In the genomic region with DNA sequence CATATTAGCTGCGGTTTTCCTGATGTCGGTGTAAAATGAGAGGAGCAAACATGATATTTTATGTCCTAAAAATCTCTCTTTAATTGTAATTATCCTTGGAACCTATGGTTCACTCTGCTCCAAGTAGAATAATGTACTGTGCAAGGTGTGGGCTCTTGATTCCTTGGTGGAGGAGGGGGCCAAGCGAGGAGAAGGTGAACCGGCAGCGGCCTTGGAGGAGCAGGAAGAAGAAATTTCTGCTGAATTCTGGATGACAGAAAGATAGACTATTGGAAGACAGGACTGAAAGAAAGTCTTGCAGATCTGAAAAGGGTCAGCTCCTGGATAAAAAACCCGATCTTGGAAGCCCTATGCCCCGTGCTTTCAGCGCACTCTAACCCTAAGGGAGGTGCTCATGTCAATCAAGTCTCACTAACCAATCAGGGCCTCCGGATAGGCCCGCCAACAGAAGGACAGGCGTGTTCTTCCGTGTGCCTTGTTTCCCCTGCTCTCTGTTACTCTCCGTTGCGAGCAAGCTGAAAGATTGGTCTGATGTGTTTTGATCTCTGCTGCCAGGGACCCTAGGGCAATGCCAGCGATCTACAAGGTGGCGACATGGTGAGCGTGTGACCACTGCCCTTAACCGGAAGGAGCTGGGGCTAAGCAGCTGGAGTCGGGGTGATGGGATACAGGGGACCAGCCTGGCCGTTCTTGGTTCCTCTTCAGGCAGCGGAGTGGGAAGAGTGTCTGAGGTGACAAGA, we compare ENCODE assay signal across 8 mouse cellular contexts. TPM values are rescaled to one million over a fixed set of nuclear protein-coding genes. Genes with fewer than 3 reads are reported as not detected.
A peak's percentile ranks its signal among the peaks of the same experiment; 100 is the strongest.
DNase-seq lines count a peak whose midpoint lies in the region; ATAC-seq and TF ChIP-seq lines count a peak whose summit lies in the region.
"Not testable (repeated sequence)": the region's sequence is repeated elsewhere in the genome, so short reads cannot be mapped to it uniquely, and the experiment has no call there.

A gene (plus strand): TSS at position 455 of the 740 bp plus-strand sequence.

- not testable (repeated sequence) for H3K4me1 ChIP-seq in embryonic facial prominence, embryonic 13.5 days; heart, adult 2 months (ENCODE audit: control insufficient read depth, insufficient read depth, low read length); midbrain, embryonic 10.5 days

- not testable (repeated sequence) for TF ChIP-seq EP300 in heart, adult 2 months (IDR thresholded peaks at IDR 0.05; ENCODE audit: insufficient read depth, low read depth, low read length)

- peak; percentile 70 for DNase-seq in 3134 (ENCODE audit: extremely low read depth, insufficient read length, low spot score)
- DNase-seq in adrenal gland, postnatal 25 days: peak; percentile 51
- peak; percentile 64 to 76 for DNase-seq in heart, adult 2 months
- DNase-seq in kidney, adult 18-20 months: peak; percentile 61
- peak; percentile 22 for DNase-seq in left cerebral cortex, postnatal 4 days
- peak; percentile 59 for DNase-seq in midbrain, embryonic 10.5 days (ENCODE audit: low spot score)
- DNase-seq in skeletal muscle tissue, adult 2 months (ENCODE audit: low read depth, low spot score): peak; percentile 15

- peak within 1 kb of the TSS; percentile 56 for H3K4me2 ChIP-seq in embryonic facial prominence, embryonic 13.5 days

- not testable (repeated sequence) for TF ChIP-seq POLR2A in heart, adult 2 months (IDR thresholded peaks at IDR 0.05; ENCODE audit: insufficient read depth, low read depth, low read length)

- intact Hi-C loops in heart, adult 2 months (cut with DNase I); left cerebral cortex, postnatal 4 days (cut with DNase I): not testable (repeated sequence)

- H3K36me3 ChIP-seq in embryonic facial prominence, embryonic 13.5 days; heart, adult 2 months (ENCODE audit: control insufficient read depth, insufficient read depth, low read length); midbrain, embryonic 10.5 days: not testable (repeated sequence)

- 8% methylated on average over 21 of the region's 21 CpGs for WGBS in embryonic facial prominence, embryonic 13.5 days
- WGBS in heart, adult 2 months: 7% methylated on average over 21 of the region's 21 CpGs
- 8% methylated on average over 21 of the region's 21 CpGs for WGBS in midbrain, embryonic 10.5 days

- peak within 1 kb of the TSS; percentile 63 for H3K4me3 ChIP-seq in embryonic facial prominence, embryonic 13.5 days
- peak within 1 kb of the TSS; percentile 60 for H3K4me3 ChIP-seq in heart, adult 2 months
- peak within 1 kb of the TSS; percentile 66 for H3K4me3 ChIP-seq in midbrain, embryonic 10.5 days

- ATAC-seq in embryonic facial prominence, embryonic 13.5 days (ENCODE audit: insufficient number of reproducible peaks, insufficient read depth, low FRiP score, low TSS enrichment, low read depth): not testable (repeated sequence)

- H3K79me2 ChIP-seq in heart, adult 2 months (replicated peaks; ENCODE audit: control insufficient read depth, insufficient read depth, low read length): not testable (repeated sequence)

- not testable (repeated sequence) for H3K9me3 ChIP-seq in embryonic facial prominence, embryonic 13.5 days; midbrain, embryonic 10.5 days (replicated peaks)

- not testable (repeated sequence) for H3K27ac ChIP-seq in embryonic facial prominence, embryonic 13.5 days
- H3K27ac ChIP-seq in heart, adult 2 months: peak within 1 kb of the TSS; percentile 41
- H3K27ac ChIP-seq in midbrain, embryonic 10.5 days (replicated peaks): peak within 1 kb of the TSS; percentile 85

- not testable (repeated sequence) for H3K27me3 ChIP-seq in embryonic facial prominence, embryonic 13.5 days; heart, adult 2 months (ENCODE audit: control insufficient read depth, insufficient read depth, low read length); midbrain, embryonic 10.5 days (ENCODE audit: low read depth, poor library complexity, severe bottlenecking)

- H3K9ac ChIP-seq in embryonic facial prominence, embryonic 13.5 days: peak within 1 kb of the TSS; percentile 73
- peak within 1 kb of the TSS; percentile 90 for H3K9ac ChIP-seq in heart, adult 2 months (ENCODE audit: low read depth, low read length)

- TF ChIP-seq CTCF in heart, adult 2 months (IDR thresholded peaks at IDR 0.05): not testable (repeated sequence)

RNA-seq across cellular contexts. Expression of the gene that starts here (rescaled TPM):
- total RNA-seq in adrenal gland, postnatal 25 days (2021): 10.0 and 10.8 TPM in 2 replicates
- 15.6 and 18.0 TPM in 2 replicates for polyA plus RNA-seq in embryonic facial prominence, embryonic 13.5 days (2015; fragmentation: Nextera tagmentation; extraction: Ambion mirVana)
- 1 to 10 TPM; 2.0 to 2.4 TPM for total RNA-seq in heart, adult 2 months (2021)
- polyA plus RNA-seq in heart, adult 2 months (2012; rRNA removed): 0.55 and 0.88 TPM in 2 replicates
- total RNA-seq in left cerebral cortex, postnatal 4 days (2021): 1 to 10 TPM; 4.6 to 5.3 TPM
- 12.3 and 13.0 TPM in 2 replicates for polyA plus RNA-seq in midbrain, embryonic 10.5 days (2016; fragmentation: Nextera tagmentation; extraction: Ambion mirVana)

Comparison
In these comparisons a context has a peak if more than half of its experiments do, and no peak if none do; other contexts are left out.
1. DNase-seq: peak in every context shown above with its lines; median percentile 70 in 3134; 70 in heart, adult 2 months; 61 in kidney, adult 18-20 months; 59 in midbrain, embryonic 10.5 days; 51 in adrenal gland, postnatal 25 days; 22 in left cerebral cortex, postnatal 4 days; 15 in skeletal muscle tissue, adult 2 months.